Mouse (Mus musculus): ENCODE data around the gene Ttc30b.

GRCm38 (mm10) chr2:75930941-75931340, 7.4 kb downstream of the Ttc30b start:
- TF ChIP-seq CTCF (IDR thresholded peaks at IDR 0.05; ENCODE audit: low read depth) (no peak), EP300 (IDR thresholded peaks at IDR 0.05; ENCODE audit: low read depth) (no peak)
